Mouse (Mus musculus): ENCODE results near the gene Gm14851. TPM values are rescaled to one million over a fixed set of nuclear protein-coding genes. Genes with fewer than 3 reads are reported as not detected.

Gm14851 gene
- not detected for polyA plus RNA-seq (2017; shearing (Covaris generic))

GRCm38 (mm10) chr8:21095950-21096349 is at the start of gene Gm14851:
Gene Gm14851, minus strand, starts transcription at chr8:21096050.

GRCm38 (mm10) chr8:21134342-21134741 is 38.5 kb upstream of the Gm14851 start, which contains the start of gene Defa30:
Gene Defa30, plus strand, starts transcription at chr8:21134642.

GRCm38 (mm10) chr8:21084142-21084541 is 11.7 kb downstream of the Gm14851 start, which contains the start of gene Defa25:
Gene Defa25, plus strand, starts transcription at chr8:21084442.

GRCm38 (mm10) chr8:21064738-21065137 is 31.1 kb downstream of the Gm14851 start, which contains the start of gene Defa35:
Gene Defa35, plus strand, starts transcription at chr8:21065038.

GRCm38 (mm10) chr8:21054747-21055146 is 41.1 kb downstream of the Gm14851 start, which contains the start of gene Defa23:
Gene Defa23, plus strand, starts transcription at chr8:21055047.

Other genes with a start within 250 kb of the Gm14851 start
- gene Defb33, start 203.4 kb downstream of the Gm14851 start, polyA plus RNA-seq (2017; shearing (Covaris generic)) = not detected
- not detected for gene Gm15056, start 193.4 kb downstream of the Gm14851 start, polyA plus RNA-seq (2017; shearing (Covaris generic))
- not detected for gene Gm6040, start 174.0 kb downstream of the Gm14851 start, polyA plus RNA-seq (2017; shearing (Covaris generic))
- not detected for gene AY761185, start 151.3 kb downstream of the Gm14851 start, polyA plus RNA-seq (2017; shearing (Covaris generic))
- not detected for gene Defa21, start 70.5 kb downstream of the Gm14851 start, polyA plus RNA-seq (2017; shearing (Covaris generic))
- gene Defa23, start 41.0 kb downstream of the Gm14851 start, polyA plus RNA-seq (2017; shearing (Covaris generic)) = not detected
- gene Defa35, start 31.0 kb downstream of the Gm14851 start, polyA plus RNA-seq (2017; shearing (Covaris generic)) = not detected
- gene Defa25, start 11.6 kb downstream of the Gm14851 start, polyA plus RNA-seq (2017; shearing (Covaris generic)) = not detected
- gene Defa30, start 38.6 kb upstream of the Gm14851 start, polyA plus RNA-seq (2017; shearing (Covaris generic)) = not detected
- not detected for gene Defa22, start 66.2 kb upstream of the Gm14851 start, polyA plus RNA-seq (2017; shearing (Covaris generic))
- gene Defa31, start 95.6 kb upstream of the Gm14851 start, polyA plus RNA-seq (2017; shearing (Covaris generic)) = not detected
- not detected for gene Gm15293, start 105.5 kb upstream of the Gm14851 start, polyA plus RNA-seq (2017; shearing (Covaris generic))
- not detected for gene Gm15292, start 153.7 kb upstream of the Gm14851 start, polyA plus RNA-seq (2017; shearing (Covaris generic))
- gene Defa27, start 219.5 kb upstream of the Gm14851 start, polyA plus RNA-seq (2017; shearing (Covaris generic)) = not detected
- not detected for gene Defa29, start 231.0 kb upstream of the Gm14851 start, polyA plus RNA-seq (2017; shearing (Covaris generic))